Mouse (Mus musculus) limb, embryonic 11.5 days (tissue): ENCODE data around the gene Ptprn2. TPM values are rescaled to one million over a fixed set of nuclear protein-coding genes. Genes with fewer than 3 reads are reported as not detected.

ENCODE experiments used
- ATAC-seq: fragments of 200-750 bp; cut with Nextera tagmentation; 2 replicates; pipeline ENCODE4 v1.8.0; 2017; ENCODE audit warnings: low read depth; ENCODE audit not compliant: insufficient number of reproducible peaks, low FRiP score, low TSS enrichment
- DNase-seq: peaks from one replicate; pipeline ENCODE4 v3.0.0-alpha.2; 2015; ENCODE audit warnings: low spot score
- H3K27ac ChIP-seq: fragments of 300-500 bp; sonication (generic); replicated peaks from 2 replicates; pipeline ENCODE4 v1.5.1; 2014; ENCODE audit warnings: low read depth, mild to moderate bottlenecking, low read length
- H3K27me3 ChIP-seq: fragments of 300-500 bp; sonication (generic); 2 replicates; pipeline ENCODE4 v1.6.1; 2014; ENCODE audit warnings: mild to moderate bottlenecking, low read length, mixed read lengths; ENCODE audit not compliant: control insufficient read depth, insufficient read depth
- H3K36me3 ChIP-seq: fragments of 300-500 bp; sonication (generic); 2 replicates; pipeline ENCODE4 v1.6.1; 2014; ENCODE audit warnings: mild to moderate bottlenecking, low read length, moderate library complexity, mixed read lengths; ENCODE audit not compliant: control insufficient read depth, insufficient read depth
- H3K4me1 ChIP-seq: fragments of 300-500 bp; sonication (generic); 2 replicates; pipeline ENCODE4 v1.6.1; 2014; ENCODE audit warnings: low read length, mixed read lengths; ENCODE audit not compliant: control insufficient read depth, insufficient read depth
- H3K4me2 ChIP-seq: fragments of 300-500 bp; sonication (generic); 2 replicates; pipeline ENCODE4 v1.6.1; 2014; ENCODE audit warnings: low read depth, mild to moderate bottlenecking, moderate library complexity; ENCODE audit not compliant: severe bottlenecking
- H3K4me3 ChIP-seq: fragments of 300-500 bp; sonication (generic); 2 replicates; pipeline ENCODE4 v1.5.1; 2014; ENCODE audit warnings: low read depth, low read length
- H3K9ac ChIP-seq: fragments of 300-500 bp; sonication (generic); 2 replicates; pipeline ENCODE4 v1.6.1; 2014; ENCODE audit warnings: mild to moderate bottlenecking, low read length
- H3K9me3 ChIP-seq: fragments of 300-500 bp; sonication (generic); 2 replicates; pipeline ENCODE4 v1.6.1; 2016; ENCODE audit warnings: low read length; ENCODE audit not compliant: control insufficient read depth
- WGBS: fragments of 180-500 bp; shearing (Covaris S2); extraction: QIAGEN DNeasy Blood & Tissue Kit; methylation state at CpG from one replicate; pipeline ENCODE4 v1.1.7; 2014; 5-methylcytosine and 5-hydroxymethylcytosine counted together
- polyA plus RNA-seq: library from polyadenylated mRNA; unstranded; fragments of >200 nt; fragmentation: Nextera tagmentation; extraction: Ambion mirVana; gene quantifications from 2 replicates; pipeline ENCODE4 v1.2.1, GENCODE M21; 2014

Gene Ptprn2
- polyA plus RNA-seq, 1 experiment from 2014 or later: not detected

DNA sequence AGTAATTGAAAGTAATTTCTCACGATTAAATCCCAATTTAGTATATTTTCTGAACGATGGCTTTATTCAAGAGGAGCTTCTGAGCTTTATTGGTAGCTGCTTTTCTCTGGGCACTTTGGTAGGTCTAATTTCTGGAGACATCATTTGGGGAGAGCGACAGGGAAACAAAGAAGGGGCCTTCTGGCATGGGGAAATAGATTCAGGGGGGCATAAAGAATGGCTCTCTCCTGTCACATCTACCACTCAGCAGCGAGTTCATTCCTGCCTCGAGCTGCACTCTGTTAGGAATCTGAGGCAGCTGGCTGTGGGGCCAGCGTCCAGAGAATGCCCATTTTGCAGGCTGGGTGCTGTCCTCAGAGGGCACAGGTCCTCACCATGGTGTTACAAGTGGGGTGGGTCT, 285.4 kb downstream of the Ptprn2 start:
- Histone ChIP-seq H3K9me3 (no peaks in the 10 kb centered on the region), H3K4me3 (no peak overlapping the region), H3K27me3 (no peaks in the 10 kb centered on the region), H3K27ac (no peak overlapping the region), H3K36me3 (no peaks in the 10 kb centered on the region), H3K4me1 (no peaks in the 10 kb centered on the region), H3K9ac (no peak overlapping the region), H3K4me2 (no peak overlapping the region)
- ATAC-seq (no peak), DNase-seq (no peak)
- 75% methylated on average over 6 of the region's 6 CpGs for WGBS

DNA sequence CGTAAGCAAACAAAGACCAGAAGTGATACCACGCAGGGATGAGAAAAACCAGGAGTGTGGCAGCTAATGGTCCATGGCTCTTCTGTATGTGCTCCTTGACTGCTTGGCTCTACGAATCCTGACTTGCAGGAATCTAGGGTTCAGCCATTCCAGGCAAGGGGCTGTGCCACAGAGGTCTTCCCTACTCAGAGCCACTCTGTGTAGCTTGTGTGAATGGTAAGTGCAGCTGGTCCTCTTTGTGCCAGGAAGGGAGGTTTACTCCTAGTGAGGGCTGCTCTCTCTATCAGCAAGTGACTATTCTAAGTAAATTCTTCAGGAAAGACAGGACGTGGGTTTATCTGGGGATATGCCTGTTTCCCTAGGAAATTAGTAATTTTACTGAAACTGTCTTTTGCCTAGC, 286.0 kb downstream of the Ptprn2 start:
- no peak for ATAC-seq
- WGBS: 76% methylated on average over 4 of the region's 4 CpGs
- no peak overlapping the region for H3K4me2 ChIP-seq

DNA sequence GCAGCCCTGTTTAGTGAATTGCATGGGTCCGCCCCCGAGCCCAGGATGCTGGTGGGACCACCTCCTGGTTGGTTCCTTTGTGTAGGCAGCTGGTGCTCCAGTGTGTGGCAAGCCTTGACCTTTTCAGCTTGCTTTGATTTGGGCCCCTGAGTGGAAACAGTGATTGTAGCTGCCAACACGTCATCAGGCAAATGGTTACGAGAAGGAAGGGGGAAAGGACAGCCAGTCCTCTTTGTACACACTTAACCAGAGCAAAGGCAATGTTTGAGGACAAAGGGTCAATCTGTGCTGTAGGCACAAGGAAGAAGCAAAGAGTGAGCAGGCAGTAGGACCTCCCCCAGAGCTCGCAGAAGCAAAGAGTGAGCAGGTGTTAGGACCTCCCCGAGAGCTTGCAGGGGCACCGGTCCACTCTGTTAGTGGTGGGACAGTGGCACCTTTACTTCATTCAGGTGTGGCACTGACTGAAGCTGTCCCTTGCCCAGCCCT, 286.6 kb downstream of the Ptprn2 start:
- Histone ChIP-seq H3K4me2 (no peak overlapping the region), H3K9ac (no peak overlapping the region), H3K4me1 (no peaks in the 10 kb centered on the region), H3K27ac (no peak overlapping the region), H3K4me3 (no peak overlapping the region), H3K27me3 (no peaks in the 10 kb centered on the region), H3K9me3 (no peaks in the 10 kb centered on the region), H3K36me3 (no peaks in the 10 kb centered on the region)
- ATAC-seq (no peak), DNase-seq (peak; percentile 24)
- 31% methylated on average over 7 of the region's 7 CpGs for WGBS

More for the DNA sequence above, 286.0 kb downstream of the Ptprn2 start:
- no peak overlapping the region for H3K9ac ChIP-seq
- no peaks in the 10 kb centered on the region for H3K9me3 ChIP-seq
- no peaks in the 10 kb centered on the region for H3K4me1 ChIP-seq
- H3K27ac ChIP-seq: no peak overlapping the region
- DNase-seq: no peak
- H3K27me3 ChIP-seq: no peaks in the 10 kb centered on the region
- no peak overlapping the region for H3K4me3 ChIP-seq
- H3K36me3 ChIP-seq: no peaks in the 10 kb centered on the region

DNA sequence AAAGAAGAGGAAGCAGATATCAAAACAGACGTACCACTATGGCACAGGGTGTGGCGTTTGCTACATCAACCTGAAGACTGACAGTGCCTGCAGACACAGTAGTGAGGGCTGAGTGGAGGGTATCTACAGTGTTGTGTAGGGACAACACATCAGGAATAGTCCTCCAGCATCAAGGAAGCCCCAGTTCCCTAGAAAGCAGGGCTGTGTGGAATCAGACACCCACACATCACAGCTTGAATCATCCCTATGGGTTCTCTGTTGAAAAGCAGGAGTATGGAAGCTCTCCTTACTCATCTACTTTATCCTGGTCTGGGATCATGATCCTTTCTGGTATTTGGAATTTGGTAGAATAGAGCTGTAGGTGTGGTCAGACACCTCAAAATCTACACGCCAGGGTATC, 287.8 kb downstream of the Ptprn2 start:
- Histone ChIP-seq H3K4me3 (no peak overlapping the region), H3K4me1 (no peaks in the 10 kb centered on the region), H3K36me3 (no peaks in the 10 kb centered on the region), H3K4me2 (no peak overlapping the region), H3K9ac (no peak overlapping the region), H3K27me3 (no peaks in the 10 kb centered on the region), H3K27ac (no peak overlapping the region), H3K9me3 (no peaks in the 10 kb centered on the region)
- ATAC-seq (no peak), DNase-seq (no peak)
- 91% methylated on average over 3 of the region's 3 CpGs for WGBS

DNA sequence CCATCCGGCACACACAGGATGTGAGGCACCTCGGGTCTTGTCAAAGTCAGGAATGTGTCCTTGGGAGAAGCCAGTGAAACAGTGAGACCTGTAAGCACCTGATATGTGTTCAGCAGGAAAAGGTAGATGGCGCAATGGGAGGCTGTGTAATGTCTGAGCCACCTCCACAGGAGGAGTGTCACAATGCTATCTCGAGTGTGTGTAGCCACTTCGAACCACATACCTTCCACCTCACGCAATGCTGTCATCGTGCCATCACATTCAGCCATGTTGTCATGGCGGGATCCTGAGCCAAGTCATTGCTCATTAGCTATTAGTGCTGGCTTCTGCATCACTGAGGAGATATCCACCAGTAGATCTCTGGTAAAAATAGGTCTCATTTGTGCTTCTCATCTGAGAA, 290.9 kb downstream of the Ptprn2 start:
- H3K4me1 ChIP-seq: no peaks in the 10 kb centered on the region
- 91% methylated on average over 8 of the region's 8 CpGs for WGBS
- no peaks in the 10 kb centered on the region for H3K27me3 ChIP-seq
- H3K4me2 ChIP-seq: no peak overlapping the region
- ATAC-seq (no peak), DNase-seq (no peak)
- no peak overlapping the region for H3K4me3 ChIP-seq
- no peaks in the 10 kb centered on the region for H3K9me3 ChIP-seq
- no peak overlapping the region for H3K9ac ChIP-seq
- H3K27ac ChIP-seq: no peak overlapping the region
- H3K36me3 ChIP-seq: no peaks in the 10 kb centered on the region

DNA sequence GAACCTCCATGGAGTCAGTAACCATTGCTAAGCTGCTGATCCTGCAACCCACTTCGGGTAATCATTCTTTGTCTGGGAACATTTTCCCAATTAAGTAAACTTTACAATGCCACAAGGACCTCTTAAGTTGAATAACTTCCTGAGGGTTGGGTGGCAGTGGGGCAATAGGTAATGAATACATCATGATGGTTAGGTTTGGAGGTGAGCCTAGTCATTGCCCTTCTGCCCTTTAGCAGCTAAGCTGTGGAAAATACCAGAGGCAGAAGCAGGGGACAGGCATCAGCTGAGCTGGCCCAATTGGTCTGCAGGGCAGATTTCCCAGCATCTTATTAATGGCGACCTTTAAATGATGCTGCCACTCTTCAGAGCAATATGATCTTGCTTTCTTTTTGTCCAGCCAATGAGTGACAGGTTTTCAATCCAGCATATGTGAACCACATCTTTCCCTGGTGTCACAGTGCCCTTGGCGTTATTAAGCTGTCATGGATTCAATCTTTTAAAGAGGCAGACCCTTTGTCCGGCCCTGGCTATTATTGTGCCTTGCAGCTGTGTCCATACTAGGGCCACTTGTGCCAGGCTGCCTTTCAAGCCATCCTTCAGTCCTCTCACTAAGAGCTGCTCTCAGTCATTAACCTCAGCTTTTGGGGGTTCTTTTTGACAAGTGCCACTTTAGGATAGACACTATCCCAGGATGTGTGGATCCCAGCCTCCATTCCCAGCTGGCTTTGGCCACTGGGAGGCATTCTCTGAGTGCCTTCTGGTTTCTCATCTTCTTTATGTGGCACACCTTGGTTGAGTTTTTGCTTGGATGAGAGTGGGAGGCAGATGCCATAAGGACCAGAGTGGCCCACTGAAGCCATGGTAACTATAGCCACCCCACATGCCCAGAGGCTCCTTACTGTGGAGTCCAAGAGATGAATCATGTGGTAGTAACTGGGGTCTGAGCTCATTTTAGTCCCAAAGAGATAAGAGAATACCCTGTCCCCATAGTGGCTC, 292.9 kb downstream of the Ptprn2 start:
- Histone ChIP-seq H3K9me3 (no peaks in the 10 kb centered on the region), H3K36me3 (no peaks in the 10 kb centered on the region), H3K4me3 (no peak overlapping the region), H3K27me3 (no peaks in the 10 kb centered on the region), H3K4me2 (no peak overlapping the region), H3K27ac (no peak overlapping the region), H3K9ac (no peak overlapping the region), H3K4me1 (no peaks in the 10 kb centered on the region)
- ATAC-seq (no peak), DNase-seq (no peak)
- 62% methylated on average over 4 of the region's 4 CpGs for WGBS

DNA sequence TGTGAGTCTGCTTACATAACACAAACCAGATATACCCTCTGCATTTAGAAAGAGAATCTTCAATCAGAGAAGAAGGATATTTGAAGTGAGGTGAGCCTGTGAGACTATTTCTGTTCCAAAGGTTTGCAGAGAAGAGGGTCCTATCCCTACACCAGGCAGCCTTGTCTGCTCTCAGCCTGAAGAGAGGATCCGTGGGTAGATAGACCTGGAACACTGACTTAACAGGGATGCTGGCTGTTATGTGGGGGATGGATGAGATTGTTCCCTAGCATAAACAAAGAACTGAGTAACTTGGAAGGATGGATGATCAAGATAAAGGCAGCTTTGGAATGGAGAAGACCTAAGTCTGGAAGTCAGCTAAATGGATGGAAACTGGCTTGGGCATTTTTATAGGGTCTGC, 294.9 kb downstream of the Ptprn2 start:
- 89% methylated on average over 1 of the region's 1 CpGs for WGBS
- Histone ChIP-seq H3K9me3 (no peaks in the 10 kb centered on the region), H3K4me3 (no peak overlapping the region), H3K4me1 (no peaks in the 10 kb centered on the region), H3K36me3 (no peaks in the 10 kb centered on the region), H3K4me2 (no peak overlapping the region), H3K27ac (no peak overlapping the region), H3K27me3 (no peaks in the 10 kb centered on the region), H3K9ac (no peak overlapping the region)
- ATAC-seq (no peak), DNase-seq (no peak)

DNA sequence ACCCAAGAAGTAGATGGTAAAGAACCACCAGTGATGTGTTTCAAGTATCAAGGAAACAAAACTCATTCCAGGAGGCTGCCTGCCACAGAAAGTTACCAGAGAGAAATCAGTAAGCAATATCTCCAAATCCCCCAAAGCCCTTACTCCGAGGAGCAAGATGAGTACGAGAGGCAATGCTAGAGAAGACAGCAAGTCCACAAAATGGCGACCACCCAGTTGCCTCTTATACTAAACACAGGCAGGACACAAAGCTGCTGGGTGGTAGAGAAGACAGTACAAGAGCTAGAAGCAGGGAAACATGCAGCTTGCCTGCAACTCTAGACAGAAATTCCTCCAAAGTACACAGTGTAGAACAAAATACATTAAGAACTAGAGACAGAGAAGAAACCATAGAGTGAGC, 300.2 kb downstream of the Ptprn2 start:
- Histone ChIP-seq H3K27ac (no peak overlapping the region), H3K4me2 (no peak overlapping the region), H3K36me3 (no peaks in the 10 kb centered on the region), H3K4me3 (no peak overlapping the region), H3K27me3 (no peaks in the 10 kb centered on the region), H3K4me1 (no peaks in the 10 kb centered on the region), H3K9me3 (no peaks in the 10 kb centered on the region), H3K9ac (no peak overlapping the region)
- DNase-seq (no peak), ATAC-seq (no peak)
- WGBS: 95% methylated on average over 3 of the region's 3 CpGs
